17 mouse cellular contexts compared by ENCODE assay signal in genomic region chr1:80061632-80062031, GRCm38 (mm10).
A peak's percentile ranks its signal among the peaks of the same experiment; 100 is the strongest.
DNase-seq lines count a peak whose midpoint lies in the region; ATAC-seq and TF ChIP-seq lines count a peak whose summit lies in the region.
"Had no signal": no experiment of that assay in that cellular context is flagged by ENCODE, and none has a peak within 500 bp of the region (broad histone marks: within the 10 kb centered on the region; RNA-seq: fewer than 3 reads in every experiment).

No protein-coding gene starts in this region.

- no peaks in the 10 kb centered on the region for H3K4me1 ChIP-seq in heart, embryonic 10.5 days
- H3K4me1 ChIP-seq in embryonic facial prominence, embryonic 11.5 days (ENCODE audit: control insufficient read depth, insufficient read depth, low read length), result no peaks in the 10 kb centered on the region
- peaks cover 16% of the 10 kb centered on the region for H3K4me1 ChIP-seq in limb, embryonic 10.5 days
- H3K4me1 ChIP-seq: heart, embryonic 13.5 days; stomach, embryonic 15.5 days had no signal

- H3K27me3 ChIP-seq in heart, embryonic 10.5 days (ENCODE audit: insufficient read depth, poor library complexity, severe bottlenecking), result no peaks in the 10 kb centered on the region
- H3K27me3 ChIP-seq in embryonic facial prominence, embryonic 11.5 days (ENCODE audit: control insufficient read depth, insufficient read depth, low read length), result no peaks in the 10 kb centered on the region
- no peaks in the 10 kb centered on the region for H3K27me3 ChIP-seq in limb, embryonic 10.5 days (ENCODE audit: low read depth, poor library complexity, severe bottlenecking)
- H3K27me3 ChIP-seq: heart, embryonic 13.5 days; stomach, embryonic 15.5 days had no signal

- DNase-seq in heart, adult 11 months, result peak; percentile 21
- no peak for DNase-seq in heart, embryonic 10.5 days (ENCODE audit: low spot score)
- DNase-seq in brain, embryonic 14.5 days (ENCODE audit: low read depth), result peak; percentile 62
- DNase-seq in embryonic facial prominence, embryonic 11.5 days (ENCODE audit: low spot score), result peak; percentile 93
- peak; percentile 65 for DNase-seq in limb, embryonic 10.5 days (ENCODE audit: low spot score)
- no peak for DNase-seq in thymus, postnatal 14 days
- DNase-seq in cerebellum, postnatal 4 days (ENCODE audit: low spot score in 2 of 2), result no peak
- DNase-seq in natural killer cell, adult 2 months (ENCODE audit: low spot score in 2 of 2), result no peak
- DNase-seq: cerebellum, adult 2 months; gastrocnemius, postnatal 25 days; kidney, adult 2 months; kidney, postnatal 36 days; lung, adult 2 months; right cerebral cortex, adult 18-20 months had no signal

- 84% methylated on average over 7 of the region's 7 CpGs for WGBS in heart, embryonic 10.5 days
- WGBS in embryonic facial prominence, embryonic 11.5 days, result 39% methylated on average over 7 of the region's 7 CpGs
- WGBS in limb, embryonic 10.5 days, result 71% methylated on average over 7 of the region's 7 CpGs

- H3K36me3 ChIP-seq in heart, embryonic 10.5 days, result no peaks in the 10 kb centered on the region
- H3K36me3 ChIP-seq in embryonic facial prominence, embryonic 11.5 days (replicated peaks; ENCODE audit: control insufficient read depth, insufficient read depth, low read depth, low read length), result no peaks in the 10 kb centered on the region
- H3K36me3 ChIP-seq in limb, embryonic 10.5 days, result no peaks in the 10 kb centered on the region
- H3K36me3 ChIP-seq: heart, embryonic 13.5 days; stomach, embryonic 15.5 days had no signal

- H3K9me3 ChIP-seq in heart, embryonic 10.5 days, result no peaks in the 10 kb centered on the region
- H3K9me3 ChIP-seq in embryonic facial prominence, embryonic 11.5 days (replicated peaks; ENCODE audit: control insufficient read depth, low read length), result no peaks in the 10 kb centered on the region
- no peaks in the 10 kb centered on the region for H3K9me3 ChIP-seq in limb, embryonic 10.5 days (replicated peaks)
- H3K9me3 ChIP-seq: stomach, embryonic 15.5 days had no signal

- no peak overlapping the region for H3K9ac ChIP-seq in embryonic facial prominence, embryonic 11.5 days (replicated peaks; ENCODE audit: low read length)
- H3K9ac ChIP-seq: heart, embryonic 13.5 days; stomach, embryonic 15.5 days had no signal

- H3K4me3 ChIP-seq in heart, embryonic 10.5 days, result no peak overlapping the region
- H3K4me3 ChIP-seq in embryonic facial prominence, embryonic 11.5 days (ENCODE audit: low read depth, low read length), result no peak overlapping the region
- H3K4me3 ChIP-seq in limb, embryonic 10.5 days, result no peak overlapping the region
- H3K4me3 ChIP-seq: heart, embryonic 13.5 days; myocyte; stomach, embryonic 15.5 days had no signal

- H3K4me2 ChIP-seq in embryonic facial prominence, embryonic 11.5 days (ENCODE audit: low read depth, low read length), result no peak overlapping the region
- H3K4me2 ChIP-seq: heart, embryonic 13.5 days; stomach, embryonic 15.5 days had no signal

- no peak overlapping the region for H3K27ac ChIP-seq in heart, embryonic 10.5 days
- H3K27ac ChIP-seq in embryonic facial prominence, embryonic 11.5 days (replicated peaks; ENCODE audit: low read depth, low read length), result no peak overlapping the region
- peak overlapping the region; percentile 76 for H3K27ac ChIP-seq in limb, embryonic 10.5 days
- H3K27ac ChIP-seq: heart, embryonic 13.5 days; stomach, embryonic 15.5 days had no signal

- peak; percentile 70; the same call in 1 of the 2 replicates for ATAC-seq in embryonic facial prominence, embryonic 11.5 days (replicated peaks; ENCODE audit: insufficient number of reproducible peaks, low FRiP score, low TSS enrichment, low read depth)

- no peak for TF ChIP-seq CTCF in brain, embryonic 14.5 days (IDR thresholded peaks at IDR 0.05; ENCODE audit: borderline replicate concordance, extremely low read depth, insufficient read depth, insufficient read length)

- TF ChIP-seq POLR2A in brain, embryonic 14.5 days (IDR thresholded peaks at IDR 0.05; ENCODE audit: borderline replicate concordance, extremely low read depth, insufficient read depth, insufficient read length, poor library complexity, severe bottlenecking), result no peak

Comparison
In these comparisons a context has a peak if more than half of its experiments do, and no peak if none do; other contexts are left out.
1. DNase-seq: peak in heart, adult 11 months (single experiment), brain, embryonic 14.5 days (single experiment), embryonic facial prominence, embryonic 11.5 days (single experiment) and limb, embryonic 10.5 days (single experiment); none in heart, embryonic 10.5 days (single experiment), thymus, postnatal 14 days (single experiment), cerebellum, postnatal 4 days (0 of 2) and natural killer cell, adult 2 months (0 of 2).